Mouse (Mus musculus) testis, postnatal 10 days (tissue): ENCODE measurements around the gene Mrpl57.

Experiments
- DNase-seq: peaks from one replicate; pipeline ENCODE4 v3.0.0; 2021; ENCODE audit warnings: low spot score

The Mrpl57 gene

GRCm38 (mm10) chr14:57859520-57859919 lies 33.5 kb downstream of the Mrpl57 start:
- DNase-seq = no peak

- DNase-seq = no peak
Measured at GRCm38 (mm10) chr14:57861987-57862412, 36.0 kb downstream of the Mrpl57 start.

GRCm38 (mm10) chr14:57863129-57863528 lies 37.1 kb downstream of the Mrpl57 start:
- no peak for DNase-seq

- DNase-seq = no peak
Measured at GRCm38 (mm10) chr14:57865256-57865655, 39.2 kb downstream of the Mrpl57 start.

GRCm38 (mm10) chr14:57866676-57867276 lies 40.7 kb downstream of the Mrpl57 start:
- DNase-seq = no peak

GRCm38 (mm10) chr14:57877921-57878320 lies 51.9 kb downstream of the Mrpl57 start:
- DNase-seq = no peak
